Mouse (Mus musculus) CH12.LX (cell line): ENCODE measurements around the gene Tmeff1. TPM values are rescaled to one million over a fixed set of nuclear protein-coding genes. Genes with fewer than 3 reads are reported as not detected.

Experiments
- DNase-seq: peaks from one replicate; pipeline ENCODE4 v3.0.0-alpha.2; 2013; ENCODE audit errors: extremely low read depth
- H3K27ac ChIP-seq: 2 replicates; pipeline ENCODE4 v1.5.1; 2012; ENCODE audit warnings: low read depth, mild to moderate bottlenecking, control low read depth, moderate library complexity; ENCODE audit not compliant: insufficient read depth
- H3K27me3 ChIP-seq: replicated peaks from 2 replicates; pipeline ENCODE3; 2012; ENCODE audit warnings: inconsistent platforms
- H3K36me3 ChIP-seq, 2 experiments: replicated peaks in 1 of 2; 2 replicates each; pipeline versions ENCODE3 to v1.6.1; 2012; ENCODE audit warnings: inconsistent platforms in 1 of 2, low read length in 1 of 2, mild to moderate bottlenecking in 1 of 2, mixed read lengths in 1 of 2, moderate library complexity in 1 of 2; ENCODE audit not compliant: control insufficient read depth in 1 of 2, insufficient read depth in 1 of 2
- H3K4me1 ChIP-seq, 2 experiments: 2 replicates each; pipeline ENCODE4 v1.6.1; 2012; ENCODE audit warnings: inconsistent platforms in 1 of 2, moderate library complexity in 1 of 2; ENCODE audit not compliant: insufficient read depth in 2 of 2, control insufficient read depth in 1 of 2
- H3K4me2 ChIP-seq: 2 replicates; pipeline ENCODE4 v1.6.1; 2012; ENCODE audit warnings: low read depth, mild to moderate bottlenecking, control low read depth; ENCODE audit not compliant: poor library complexity, insufficient read depth, severe bottlenecking
- H3K4me3 ChIP-seq, 3 experiments: fragments of 150-350 bp in 1 of 3; sonication (generic) in 1 of 3; replicated peaks in 1 of 3; 2 replicates each; pipeline versions ENCODE3 to v1.5.1; 2011 to 2012; ENCODE audit warnings: low read depth in 2 of 3, low read length in 2 of 3, mild to moderate bottlenecking in 2 of 3, moderate library complexity in 2 of 3, control low read depth in 1 of 3, improper control_type of control experiment in 1 of 3, inconsistent platforms in 1 of 3, mixed read lengths in 1 of 3; ENCODE audit not compliant: poor library complexity in 1 of 3
- H3K79me2 ChIP-seq: replicated peaks from 2 replicates; pipeline ENCODE4 v1.6.1; 2012; ENCODE audit warnings: mild to moderate bottlenecking, moderate library complexity; ENCODE audit not compliant: control insufficient read depth, poor library complexity, insufficient read depth, severe bottlenecking; ENCODE audit errors: extremely low read depth
- H3K9ac ChIP-seq: 2 replicates; pipeline ENCODE4 v1.6.1; 2012; ENCODE audit warnings: low read depth, mild to moderate bottlenecking, control low read depth, moderate library complexity; ENCODE audit not compliant: insufficient read depth
- H3K9me3 ChIP-seq: replicated peaks from 2 replicates; pipeline ENCODE3; 2012; ENCODE audit warnings: low read length, inconsistent platforms, mixed read lengths
- CHD2 ChIP-seq: IDR thresholded peaks from 2 replicates; pipeline ENCODE4 v1.6.1; 2011; ENCODE audit warnings: low read length, improper control_type of control experiment
- CTCF ChIP-seq, 2 experiments: IDR thresholded peaks in 1 of 2; conservative IDR thresholded peaks in 1 of 2; 2 replicates each; pipeline ENCODE4 v1.5.1; 2011 to 2012; ENCODE audit warnings: low read depth in 2 of 2, low read length in 2 of 2, improper control_type of control experiment in 1 of 2, inconsistent platforms in 1 of 2, mild to moderate bottlenecking in 1 of 2, moderate library complexity in 1 of 2
- E2F4 ChIP-seq: IDR thresholded peaks from 2 replicates; pipeline ENCODE4 v1.6.1; 2011; ENCODE audit warnings: low read depth, low read length, improper control_type of control experiment; ENCODE audit not compliant: insufficient replicate concordance
- ETS1 ChIP-seq: conservative IDR thresholded peaks from 2 replicates; pipeline ENCODE4 v1.6.1; 2012; ENCODE audit warnings: low read depth, mild to moderate bottlenecking, inconsistent platforms, low read length, improper control_type of control experiment, moderate library complexity
- IRF4 ChIP-seq: IDR thresholded peaks from 2 replicates; pipeline ENCODE4 v1.6.1; 2014; ENCODE audit warnings: low read depth, mild to moderate bottlenecking, inconsistent platforms, low read length, improper control_type of control experiment
- MAX ChIP-seq: IDR thresholded peaks from 2 replicates; pipeline ENCODE4 v1.6.1; 2011; ENCODE audit warnings: low read length, improper control_type of control experiment
- MAZ ChIP-seq: IDR thresholded peaks from 2 replicates; pipeline ENCODE4 v1.6.1; 2012; ENCODE audit warnings: low read depth, mild to moderate bottlenecking, inconsistent platforms, low read length, improper control_type of control experiment, moderate library complexity
- MYC ChIP-seq: IDR thresholded peaks from 2 replicates; pipeline ENCODE4 v1.6.1; 2011; ENCODE audit warnings: low read depth, mild to moderate bottlenecking, improper control_type of control experiment, low read length
- PAX5 ChIP-seq: IDR thresholded peaks from 2 replicates; pipeline ENCODE4 v1.6.1; 2012; ENCODE audit warnings: low read length, inconsistent platforms, mixed read lengths
- POLR2A ChIP-seq: IDR thresholded peaks from 2 replicates; pipeline ENCODE4 v1.6.1; 2011; ENCODE audit warnings: low read depth, mild to moderate bottlenecking, improper control_type of control experiment, low read length
- POLR2AphosphoS2 ChIP-seq: IDR thresholded peaks from 2 replicates; pipeline ENCODE4 v1.6.1; 2011; ENCODE audit warnings: low read depth, low read length, improper control_type of control experiment
- SMC3 ChIP-seq: IDR thresholded peaks from 2 replicates; pipeline ENCODE4 v1.6.1; 2011; ENCODE audit warnings: low read depth, low read length, improper control_type of control experiment
- TBP ChIP-seq: conservative IDR thresholded peaks from 2 replicates; pipeline ENCODE4 v1.6.1; 2011; ENCODE audit warnings: low read depth, low read length, improper control_type of control experiment
- TCF12 ChIP-seq: IDR thresholded peaks from 2 replicates; pipeline ENCODE4 v1.6.1; 2014; ENCODE audit warnings: low read depth, mild to moderate bottlenecking, inconsistent platforms, low read length, improper control_type of control experiment
- UBTF ChIP-seq: IDR thresholded peaks from 2 replicates; pipeline ENCODE4 v1.6.1; 2012; ENCODE audit warnings: low read depth, mild to moderate bottlenecking, inconsistent platforms, low read length, improper control_type of control experiment, moderate library complexity
- USF1 ChIP-seq: IDR thresholded peaks from 2 replicates; pipeline ENCODE4 v1.6.1; 2014; ENCODE audit warnings: low read depth, mild to moderate bottlenecking, inconsistent platforms, low read length, improper control_type of control experiment
- USF2 ChIP-seq: conservative IDR thresholded peaks from 2 replicates; pipeline ENCODE4 v1.6.1; 2011; ENCODE audit warnings: low read depth, low read length, improper control_type of control experiment
- ZC3H11A ChIP-seq: IDR thresholded peaks from 2 replicates; pipeline ENCODE4 v1.6.1; 2012; ENCODE audit warnings: low read depth, mild to moderate bottlenecking, inconsistent platforms, low read length, improper control_type of control experiment
- ZKSCAN1 ChIP-seq: IDR thresholded peaks from 2 replicates; pipeline ENCODE4 v1.6.1; 2012; ENCODE audit warnings: low read depth, inconsistent platforms, low read length, improper control_type of control experiment, borderline replicate concordance
- ZMIZ1 ChIP-seq: IDR thresholded peaks from 2 replicates; pipeline ENCODE4 v1.6.1; 2012; ENCODE audit warnings: low read depth, mild to moderate bottlenecking, inconsistent platforms, low read length, improper control_type of control experiment
- dilution Hi-C: fragments of 300-500 bp; cut with MboI; formaldehyde crosslinking; loops from 2 replicates; pipeline ENCODE4 v1.14.3; 2020; ENCODE audit warnings: low sequenced_read_pairs; ENCODE audit not compliant: extremely low pct_unique_long_range_greater_than_20kb, extremely low pct_ligation_motif_present
- in situ Hi-C: fragments of 300-500 bp; cut with MboI; formaldehyde crosslinking; loops from 3 replicates; pipeline ENCODE4 v1.14.3; 2019; ENCODE audit warnings: low sequenced_read_pairs, low pct_ligation_motif_present, low pct_unique_long_range_greater_than_20kb, mixed read lengths
- polyA plus RNA-seq: library from polyadenylated mRNA; unstranded; fragments of >175 nt; gene quantifications from 2 replicates; pipeline ENCODE4 v1.2.1, GENCODE M21; 2012; ENCODE audit warnings: low read depth; ENCODE audit not compliant: insufficient read length
- total RNA-seq, 2 experiments: library from RNA; depleted of rRNA; stranded (reverse); fragments of 300-350 nt in 1 of 2; fragments of >200 nt in 1 of 2; gene quantifications; 2 replicates each; pipeline ENCODE4 v1.2.3; 2012 to 2014

The Tmeff1 gene
- total RNA-seq (2012; rRNA removed) (29.6 and 29.9 TPM in 2 replicates), total RNA-seq (2014; rRNA removed) (32.4 and 37.3 TPM in 2 replicates), polyA plus RNA-seq (23.3 and 25.5 TPM in 2 replicates)

GRCm38 (mm10) chr4:48584421-48585240, at the start of gene Tmeff1:
Gene Tmeff1, plus strand, starts transcription at chr4:48585174.
- no peaks in the 10 kb centered on the region for H3K36me3 ChIP-seq
- peak within 1 kb of the TSS; percentile 77 for H3K4me2 ChIP-seq
- TF ChIP-seq POLR2A (peak; percentile 18; the same call in 1 of the 2 replicates), POLR2AphosphoS2 (no peak)
- peak within 1 kb of the TSS; percentile 44 for H3K27ac ChIP-seq
- peak within 1 kb of the TSS; percentile 63 for H3K9ac ChIP-seq
- DNase-seq, result no peak
- in situ Hi-C loops (no loop called here), dilution Hi-C loops (no loop called here)
- H3K79me2 ChIP-seq, result no peaks in the 10 kb centered on the region; the same call in 1 of the 2 replicates
- H3K9me3 ChIP-seq, result peaks cover 6% of the 10 kb centered on the region
- H3K4me1 ChIP-seq, result peaks cover 2 to 22% of the 10 kb centered on the region in 2 experiments; a peak in 2 of 4 replicates
- no peaks in the 10 kb centered on the region for H3K27me3 ChIP-seq
- H3K4me3 ChIP-seq, result peak within 1 kb of the TSS; percentile 71 to 80 (median 72)

DNA sequence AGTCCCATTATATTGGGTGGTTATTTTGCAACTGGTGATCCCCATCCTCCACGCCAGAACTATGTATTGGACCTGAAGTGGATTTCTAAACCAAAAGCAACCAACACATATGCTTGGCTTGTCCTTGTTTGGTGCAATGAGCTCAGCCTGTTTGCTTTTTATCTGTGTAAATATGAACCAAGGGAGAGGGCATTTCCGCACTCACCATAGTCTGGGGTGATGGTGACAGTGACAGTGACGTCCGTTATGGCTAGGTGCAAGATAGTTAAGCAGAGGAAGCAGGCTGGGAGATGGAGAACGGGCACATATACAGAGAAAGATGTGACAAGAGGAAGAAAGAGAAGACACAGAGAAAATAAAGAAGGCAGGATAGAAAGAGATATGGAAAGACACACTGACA, 48.7 kb upstream of the Tmeff1 start:
- Histone ChIP-seq H3K9ac (no peak overlapping the region), H3K79me2 (no peaks in the 10 kb centered on the region), H3K4me1 (no peaks in the 10 kb centered on the region), H3K4me3 (no peak overlapping the region), H3K36me3 (no peaks in the 10 kb centered on the region), H3K27ac (no peak overlapping the region), H3K4me2 (no peak overlapping the region), H3K9me3 (peaks cover 3% of the 10 kb centered on the region), H3K27me3 (no peaks in the 10 kb centered on the region)
- in situ Hi-C loops (no loop called here), dilution Hi-C loops (no loop called here)
- TF ChIP-seq POLR2A (no peak), CTCF (conservative IDR thresholded peaks at IDR 0.05 in 1 of 2, IDR thresholded peaks at IDR 0.05 in 1 of 2; ENCODE audit: low read depth in 2 of 2, low read length in 2 of 2) (no peak), IRF4 (no peak), USF1 (no peak), ETS1 (no peak), USF2 (no peak), CHD2 (no peak), ZKSCAN1 (no peak), MYC (no peak), MAZ (no peak), TCF12 (no peak), TBP (no peak), SMC3 (no peak), MAX (no peak), ZMIZ1 (no peak), UBTF (no peak), ZC3H11A (no peak), E2F4 (no peak), PAX5 (no peak)
- no peak for DNase-seq
